Mouse (Mus musculus): ENCODE data around the gene Fam53b.

DNA sequence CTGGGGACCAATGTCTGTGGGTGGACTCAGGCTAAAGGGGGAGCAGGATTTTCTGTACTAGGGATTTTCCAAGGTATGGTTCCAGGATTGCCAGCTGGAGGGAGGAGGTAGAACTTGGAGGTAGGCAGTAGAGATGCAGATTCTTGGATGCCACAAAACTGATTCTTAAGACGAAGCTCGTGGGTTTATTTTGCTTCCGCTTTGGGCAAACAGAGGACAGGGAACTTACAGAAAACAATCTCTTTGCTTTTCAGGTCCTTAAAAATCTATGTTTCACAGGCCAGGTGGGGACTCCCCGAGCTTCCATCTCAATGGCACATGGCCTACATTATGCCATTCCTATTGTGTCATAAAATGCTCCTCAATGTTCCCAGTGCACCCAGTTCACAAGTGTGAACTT lies 49.4 kb downstream of the Fam53b start:
- TF ChIP-seq CTCF (IDR thresholded peaks at IDR 0.05; ENCODE audit: low read depth) (no peak), EP300 (IDR thresholded peaks at IDR 0.05; ENCODE audit: low read depth) (no peak)

All from liver, embryonic 14.5 days (tissue).